Mouse (Mus musculus) brain, embryonic 18.5 days (tissue): ENCODE results near the gene Sorbs2.

Experiments used
- DNase-seq: peaks from one replicate; pipeline ENCODE4 v3.0.0-alpha.2; 2012; ENCODE audit warnings: low read depth, low spot score

Sorbs2 gene

DNA sequence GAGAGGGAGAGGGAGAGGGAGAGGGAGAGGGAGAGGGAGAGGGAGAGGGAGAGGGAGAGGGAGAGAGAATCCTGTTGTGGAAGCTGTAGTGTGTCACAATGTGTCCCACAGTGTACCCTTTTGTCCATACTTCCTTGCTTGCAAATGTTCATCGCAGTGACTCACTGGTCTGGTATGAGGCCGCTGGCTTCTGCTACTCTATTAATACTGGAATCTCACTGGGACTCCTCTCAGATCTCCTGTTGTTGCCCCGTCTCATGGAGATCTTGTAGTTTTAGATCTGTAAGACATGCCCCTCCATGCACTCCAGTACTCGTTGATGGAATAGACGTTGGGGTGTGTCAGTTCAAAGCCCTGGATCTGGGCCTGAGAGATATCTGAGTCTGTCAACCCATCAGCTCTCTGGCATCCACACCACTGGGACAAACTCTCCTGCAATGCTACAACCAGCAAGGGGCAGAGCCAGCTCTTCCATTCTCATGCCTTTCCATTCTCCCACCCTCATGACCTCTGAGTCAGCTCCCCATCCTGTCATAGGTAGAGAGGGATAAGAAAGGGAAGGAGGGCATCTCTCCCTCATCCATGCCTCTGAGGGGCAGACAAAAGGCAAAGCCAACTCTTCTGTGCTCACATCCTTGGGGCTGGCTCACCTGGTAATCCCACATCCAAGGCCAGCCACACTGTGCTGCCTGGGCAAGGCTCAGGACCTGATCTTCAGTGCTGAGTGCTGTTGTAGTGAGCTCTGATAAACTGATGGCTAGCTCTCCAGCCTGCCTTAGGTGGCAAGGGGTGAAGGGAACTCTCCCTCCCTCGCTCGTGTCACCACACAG is 72.3 kb downstream of the Sorbs2 start:
- no peak for DNase-seq

DNA sequence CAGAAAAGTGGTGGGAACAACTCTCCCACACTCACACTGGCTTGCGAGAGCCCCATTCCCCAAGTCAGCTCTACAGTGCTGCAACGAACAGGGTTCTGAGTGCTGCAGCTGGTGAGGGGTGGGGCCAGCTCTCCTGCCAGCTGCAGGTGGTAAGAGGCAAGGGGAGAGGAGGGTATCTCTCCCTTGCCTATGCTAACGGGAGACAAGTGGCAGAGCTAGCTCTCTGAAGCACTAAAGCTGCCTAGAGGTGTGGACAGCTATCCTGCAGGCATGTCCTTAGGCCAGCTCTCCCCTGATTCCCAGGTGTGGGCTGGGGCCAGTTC is 72.9 kb downstream of the Sorbs2 start:
- DNase-seq: no peak

DNA sequence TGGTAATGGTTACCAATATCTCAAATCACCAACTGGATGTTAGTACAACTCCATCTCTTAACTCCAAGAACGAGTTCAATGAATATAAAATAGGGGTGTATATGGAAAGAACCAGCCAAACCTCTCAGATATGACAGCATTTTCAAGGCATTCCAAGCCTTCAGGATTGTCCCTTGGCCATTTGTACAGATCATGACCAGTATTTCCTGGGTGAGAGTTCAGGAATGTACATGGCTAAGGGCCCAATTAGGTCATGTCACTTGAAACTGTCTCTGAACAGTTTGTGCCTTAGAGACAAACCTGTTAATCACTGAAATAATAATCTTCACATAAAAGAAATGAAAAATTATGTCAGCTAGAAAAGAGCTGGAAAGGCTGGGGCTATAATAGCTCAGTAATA is 76.3 kb downstream of the Sorbs2 start:
- no peak for DNase-seq

DNA sequence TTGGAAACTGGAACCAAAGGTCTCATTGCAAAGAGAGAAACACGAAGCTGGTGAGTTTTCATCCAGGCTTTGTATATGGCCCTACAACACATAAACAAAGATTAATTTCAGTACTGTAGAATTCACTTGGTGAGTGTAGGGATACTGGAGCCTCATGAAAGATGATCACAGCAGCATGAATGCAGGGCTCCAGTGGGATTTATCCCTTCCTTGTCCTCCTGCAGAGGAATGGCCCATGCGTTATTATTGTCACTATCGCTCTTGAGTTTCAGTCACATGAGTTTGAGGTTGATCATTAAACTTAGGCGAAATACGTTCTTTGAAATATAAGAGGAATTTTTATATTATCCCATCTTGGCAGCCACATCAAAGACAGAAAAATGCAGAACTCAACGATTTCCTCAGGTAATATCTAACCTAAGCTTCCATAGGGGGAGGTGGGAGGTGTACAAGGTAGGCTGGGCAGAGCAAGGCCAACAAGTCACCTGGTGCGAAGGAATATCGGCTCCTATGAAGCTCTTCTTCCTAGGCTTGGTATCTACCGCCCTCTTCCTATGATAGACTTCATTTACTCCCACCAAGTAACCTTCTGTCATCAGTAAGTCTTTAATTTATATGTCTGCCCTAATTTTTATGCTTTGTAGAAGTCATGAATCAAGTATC is 76.9 kb downstream of the Sorbs2 start:
- DNase-seq: no peak

DNA sequence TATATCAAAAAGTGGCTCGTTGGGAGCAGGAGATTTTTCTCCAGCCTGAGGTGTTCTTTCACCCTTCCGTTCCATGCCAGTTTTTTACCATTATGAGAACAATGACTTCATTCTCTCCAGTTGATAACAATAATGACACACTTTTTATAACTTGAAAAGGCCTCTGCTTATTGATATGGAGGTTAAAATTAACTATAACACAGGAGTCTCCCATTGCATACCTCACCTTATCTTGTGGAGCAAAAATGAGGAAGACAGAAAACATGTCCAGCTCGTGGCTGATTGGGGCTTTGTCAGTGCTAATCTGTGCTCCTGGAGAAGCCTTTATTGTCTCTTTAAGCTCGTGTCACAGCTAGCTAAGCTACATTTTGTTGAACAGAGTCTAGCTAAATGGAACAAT is 77.6 kb downstream of the Sorbs2 start:
- no peak for DNase-seq

DNA sequence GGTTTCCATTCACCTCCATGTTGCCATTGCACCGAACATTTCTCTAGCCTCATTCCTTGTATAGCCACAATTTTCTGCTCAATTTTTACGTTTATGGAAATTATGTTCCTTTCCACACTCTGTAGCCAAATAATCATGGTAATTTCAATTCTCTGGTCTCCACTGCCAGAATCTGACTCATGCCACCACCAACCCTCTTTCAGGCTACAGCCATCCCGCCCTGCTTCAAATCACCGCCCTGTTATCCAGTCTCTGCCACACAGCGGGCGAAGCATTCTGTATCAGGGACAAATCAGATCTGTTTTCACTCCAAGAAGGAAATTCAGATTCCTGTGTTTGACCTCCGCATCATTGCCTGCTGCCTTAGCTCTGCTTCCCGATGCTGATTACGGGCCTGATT is 79.4 kb downstream of the Sorbs2 start:
- no peak for DNase-seq

DNA sequence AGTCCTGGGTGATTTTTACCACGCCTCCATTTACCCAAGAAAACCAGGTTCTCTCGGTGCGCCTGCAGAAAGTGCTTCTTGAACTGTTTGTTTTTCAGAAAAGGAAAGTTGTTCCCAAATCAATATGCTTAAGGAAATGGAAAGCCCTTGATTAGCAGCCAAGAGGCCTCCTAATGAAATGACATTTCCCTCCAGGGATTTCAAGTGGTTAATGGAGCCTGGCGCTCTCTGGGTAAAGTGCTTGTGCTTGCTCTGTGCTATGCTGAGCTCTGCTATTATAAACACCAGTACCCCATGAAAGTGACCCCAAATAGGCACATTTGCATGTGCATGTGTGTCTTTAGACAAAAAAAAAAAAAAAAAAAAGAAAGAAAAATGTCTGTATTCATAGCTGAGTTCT is 84.3 kb downstream of the Sorbs2 start:
- no peak for DNase-seq

DNA sequence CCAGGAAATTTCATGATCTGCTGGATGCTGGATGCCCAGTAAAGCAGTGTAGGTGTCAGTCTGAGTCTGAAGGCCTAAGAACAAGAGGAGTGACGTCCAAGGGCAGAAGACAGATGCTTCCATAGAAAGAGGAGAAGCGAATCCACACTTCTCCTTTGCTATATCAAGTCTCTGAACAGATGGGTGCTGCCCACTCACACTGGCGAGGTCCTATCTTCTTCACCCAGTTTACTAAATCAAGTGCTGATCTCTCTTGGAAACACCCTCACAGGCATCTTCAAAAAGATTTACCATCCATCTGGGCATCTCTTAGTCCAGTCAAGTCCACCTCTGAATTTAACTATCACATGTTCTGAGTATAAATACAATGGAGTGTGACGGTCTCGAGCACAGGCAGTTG is 86.1 kb downstream of the Sorbs2 start:
- no peak for DNase-seq

DNA sequence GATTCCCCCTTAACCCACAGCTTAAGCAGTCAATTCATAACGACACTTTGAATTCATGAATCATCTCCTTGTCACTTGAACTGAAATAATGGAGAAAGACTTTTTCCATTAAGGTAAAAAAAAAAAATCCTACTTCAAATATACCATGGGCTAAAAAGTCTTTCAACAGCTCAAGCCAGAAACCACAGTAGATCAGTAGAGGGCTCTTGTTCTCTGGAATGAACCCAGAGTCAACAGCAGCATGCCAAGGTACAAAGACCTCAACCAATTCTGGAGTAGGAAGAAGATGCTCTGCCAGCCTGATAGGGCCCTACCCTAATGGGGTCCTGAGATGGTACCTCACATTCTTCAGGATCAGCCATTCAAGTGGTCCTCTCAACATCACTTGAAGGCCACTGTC is 88.4 kb downstream of the Sorbs2 start:
- DNase-seq: no peak

DNA sequence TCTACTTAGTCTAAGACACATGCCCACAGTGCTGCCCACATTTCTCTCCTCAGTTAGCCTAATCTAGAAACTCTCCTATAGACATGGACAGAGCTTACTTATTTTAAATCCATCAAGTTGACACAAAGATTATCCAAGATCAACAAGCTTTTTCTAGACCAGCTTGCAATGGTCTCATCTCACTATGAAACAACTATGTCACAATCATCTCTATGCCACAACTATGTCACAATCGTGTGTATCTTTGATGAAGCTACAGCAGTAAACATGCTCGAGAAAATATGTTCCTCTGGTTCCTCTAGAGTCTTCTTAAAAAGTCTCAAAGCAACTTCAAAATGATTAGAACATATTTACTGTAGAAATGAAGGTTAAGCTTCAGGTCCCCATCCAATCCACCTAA is 89.0 kb downstream of the Sorbs2 start:
- no peak for DNase-seq

DNA sequence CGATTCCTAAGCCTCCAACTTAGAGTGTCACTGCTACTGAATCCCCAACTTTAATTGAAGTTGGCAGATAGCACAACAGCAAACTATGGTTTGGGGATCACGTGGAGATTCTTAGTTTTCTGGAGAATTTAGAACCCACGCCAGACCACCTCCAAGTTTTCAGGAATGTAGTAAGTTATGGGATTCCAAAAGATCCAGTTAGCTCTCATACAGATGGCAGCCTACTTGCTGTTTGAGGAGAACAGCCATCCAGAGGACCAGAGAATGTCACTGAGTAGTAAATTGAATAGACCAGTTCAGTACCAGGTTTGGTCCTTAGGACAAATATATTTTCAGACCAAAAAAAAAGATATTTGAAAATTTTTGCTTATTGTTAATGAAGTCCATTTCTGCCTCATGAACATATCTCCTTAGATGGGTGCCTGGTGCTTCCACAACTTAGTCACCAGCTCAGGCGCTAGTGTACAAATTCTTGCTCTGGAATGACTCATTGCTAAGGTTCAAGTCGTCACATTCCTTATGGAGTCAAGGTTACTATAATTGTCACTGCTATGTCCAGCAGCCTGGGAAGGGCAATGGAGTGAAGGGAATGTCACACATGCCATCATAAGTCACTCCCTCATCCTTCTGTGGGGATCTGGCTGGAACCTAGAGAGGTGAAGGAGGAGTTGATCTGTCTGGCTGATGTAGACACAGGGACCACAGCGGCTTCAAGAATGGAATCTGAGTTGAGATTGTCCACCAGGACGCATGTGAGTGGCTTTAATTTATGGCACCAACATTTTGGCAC is 90.2 kb downstream of the Sorbs2 start:
- DNase-seq: no peak

DNA sequence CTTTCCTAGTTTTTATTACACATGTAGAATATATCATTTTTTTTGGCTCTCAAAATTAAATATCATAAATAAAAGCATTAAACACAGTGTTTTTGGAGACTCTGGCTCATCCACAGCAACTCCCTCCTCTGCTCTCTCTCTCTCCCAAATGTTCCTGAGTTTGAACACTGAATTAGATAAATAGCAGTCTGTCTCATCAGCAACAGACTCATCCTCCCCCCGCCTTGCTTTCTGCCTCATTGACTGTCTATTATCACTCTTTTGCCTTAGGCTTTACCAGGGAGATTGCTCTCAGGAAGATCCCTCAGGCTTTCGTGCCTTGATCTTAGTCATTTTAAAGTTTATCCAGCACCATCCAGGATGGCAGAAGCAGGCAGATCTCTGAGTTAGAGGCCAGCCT is 91.3 kb downstream of the Sorbs2 start:
- no peak for DNase-seq

DNA sequence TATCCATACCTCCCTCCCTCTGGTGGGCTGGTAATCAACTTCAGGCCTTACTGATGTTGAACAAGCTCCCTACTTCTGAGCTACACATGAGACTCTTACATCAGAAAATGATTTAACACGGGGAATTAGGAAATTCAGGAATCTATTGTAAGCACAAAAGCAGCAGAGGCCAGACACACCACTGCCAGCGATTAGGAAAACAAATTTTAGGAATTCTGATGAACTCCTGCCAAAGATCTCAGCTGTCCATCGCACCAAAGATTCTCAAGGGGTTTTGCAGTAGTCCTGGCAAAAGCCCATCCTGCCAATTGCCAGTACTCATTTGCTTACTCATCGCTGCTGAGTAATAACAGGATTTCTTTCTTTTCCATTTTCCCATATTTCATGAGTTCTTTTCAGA is 94.4 kb downstream of the Sorbs2 start:
- DNase-seq: no peak

DNA sequence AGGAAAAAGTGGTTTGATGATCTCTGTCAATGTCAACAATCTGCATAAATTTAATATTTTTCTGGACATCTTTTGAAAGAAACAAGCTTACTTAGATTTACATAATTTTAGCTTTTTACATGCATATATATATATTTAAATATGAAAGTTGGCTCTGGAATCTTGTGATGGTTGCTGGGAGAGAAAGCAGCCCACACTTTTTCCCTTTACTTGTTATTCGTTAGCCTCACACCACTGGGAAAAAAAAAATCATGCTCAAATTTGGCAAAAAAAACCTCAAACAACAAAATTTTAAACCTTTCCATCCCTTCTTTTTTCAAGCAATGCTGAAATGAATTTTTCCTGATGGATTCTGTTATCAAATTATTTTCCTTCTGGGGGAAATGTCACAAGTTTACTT is 97.8 kb downstream of the Sorbs2 start:
- no peak for DNase-seq

DNA sequence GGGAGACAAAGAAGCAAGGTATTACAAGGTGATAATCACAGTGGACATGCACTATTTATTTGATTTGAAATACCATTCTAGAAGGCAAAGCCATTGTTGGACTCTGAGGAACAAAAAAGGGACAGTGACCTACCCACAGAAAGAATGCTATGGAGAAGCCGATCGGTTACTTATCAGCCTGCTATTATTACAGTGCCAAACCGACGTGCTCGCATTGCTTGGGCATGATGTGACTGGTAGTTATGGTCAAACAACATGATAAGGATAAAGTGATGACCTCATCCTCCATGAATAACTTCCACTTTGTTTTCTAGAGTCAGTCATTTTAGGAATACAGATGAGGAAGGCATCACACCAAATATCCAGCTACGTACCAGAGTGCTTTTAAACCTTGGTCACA is 99.4 kb downstream of the Sorbs2 start:
- DNase-seq: no peak

DNA sequence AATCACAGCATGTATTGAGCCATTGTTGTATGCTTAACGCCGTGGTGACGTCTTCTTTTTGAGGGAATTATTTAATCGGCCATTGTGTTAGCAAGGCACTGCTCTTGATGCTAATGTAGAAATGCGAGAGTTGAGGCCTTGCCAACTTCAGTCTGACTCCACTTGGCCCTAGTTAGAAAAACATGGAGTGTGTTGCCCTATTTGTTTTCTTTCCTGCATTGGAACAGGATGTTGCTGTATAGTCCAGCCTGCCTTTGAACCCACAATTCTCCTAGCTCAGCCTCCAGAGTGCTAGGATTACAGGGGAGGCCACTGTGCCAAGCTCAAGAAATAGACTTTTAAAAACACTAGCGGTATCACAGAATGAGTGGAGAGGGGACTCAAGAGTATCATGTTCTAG is 100.8 kb downstream of the Sorbs2 start:
- no peak for DNase-seq

DNA sequence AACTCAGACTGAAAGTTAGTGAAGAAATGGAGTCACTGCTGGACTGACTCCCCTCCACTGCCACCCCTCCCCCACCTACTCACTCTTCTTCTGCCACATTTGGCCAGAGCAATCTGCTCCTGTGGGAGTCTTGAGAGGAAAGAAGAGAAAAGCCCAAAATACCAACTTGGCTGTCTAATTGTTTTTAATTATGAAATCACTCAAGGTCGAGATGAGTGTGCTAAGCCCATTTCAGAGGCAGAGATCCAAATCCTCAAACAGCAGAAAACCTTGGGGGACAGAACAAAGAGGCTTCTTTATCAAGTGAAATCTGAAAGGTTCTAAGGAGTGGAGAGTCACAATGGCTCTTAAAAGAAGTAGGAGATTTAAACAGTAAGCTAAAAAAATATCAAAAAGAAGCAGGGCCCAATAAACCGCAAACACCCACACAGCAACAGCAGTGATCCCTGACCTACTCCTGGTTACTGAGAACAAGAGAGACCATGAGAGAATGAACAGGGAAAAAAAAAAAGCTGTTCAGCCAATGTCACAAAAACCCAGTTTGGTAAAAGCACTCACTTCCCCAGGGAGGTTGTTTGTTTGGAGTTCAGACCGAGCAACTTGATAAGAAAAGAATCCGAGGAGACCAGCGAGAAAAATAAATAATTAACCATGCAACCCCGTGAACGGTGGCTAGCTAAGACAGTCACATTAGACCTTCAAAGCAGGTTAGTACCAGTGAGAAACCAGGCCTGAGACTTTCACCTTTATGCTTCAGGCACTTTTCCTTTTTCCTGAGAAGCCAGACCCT is 103.0 kb downstream of the Sorbs2 start:
- DNase-seq: no peak

DNA sequence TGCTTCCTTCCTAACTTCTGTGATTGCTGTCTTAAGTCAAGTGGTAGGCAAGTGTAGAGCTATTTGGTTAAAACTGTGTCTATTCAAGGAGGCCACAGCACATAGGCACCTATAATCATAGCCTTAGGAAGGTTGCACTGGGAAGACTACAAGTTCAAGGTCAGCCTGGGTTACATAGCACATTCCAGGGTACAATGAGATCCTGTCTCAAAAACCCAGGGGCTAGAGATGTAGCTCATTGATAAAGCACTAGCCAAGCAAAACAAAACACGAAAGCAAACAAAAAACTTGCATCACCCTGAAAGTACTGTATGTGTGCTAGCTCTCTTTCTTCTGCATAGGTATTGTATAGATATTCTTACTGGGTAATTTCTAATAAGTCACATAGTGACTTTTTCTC is 103.7 kb downstream of the Sorbs2 start:
- DNase-seq: no peak

DNA sequence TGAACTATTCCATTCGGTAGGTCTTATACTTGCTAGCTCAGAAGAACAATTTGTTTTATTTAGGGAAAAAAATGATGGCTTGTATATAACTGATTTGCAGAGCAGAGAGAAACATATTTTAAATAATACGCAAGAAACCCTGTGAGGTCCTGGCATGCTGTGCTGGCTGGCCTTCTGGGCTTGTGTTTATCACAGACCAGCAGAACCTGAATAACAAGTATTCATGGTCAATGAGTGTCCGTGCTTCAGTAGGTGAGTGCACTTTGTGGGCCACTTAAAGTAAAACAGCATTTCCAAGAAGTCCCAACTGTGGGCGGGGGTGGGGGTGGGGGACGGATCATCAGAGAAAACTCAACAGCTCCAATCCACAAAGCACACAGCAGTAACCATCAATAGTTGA is 107.0 kb downstream of the Sorbs2 start:
- DNase-seq: no peak

DNA sequence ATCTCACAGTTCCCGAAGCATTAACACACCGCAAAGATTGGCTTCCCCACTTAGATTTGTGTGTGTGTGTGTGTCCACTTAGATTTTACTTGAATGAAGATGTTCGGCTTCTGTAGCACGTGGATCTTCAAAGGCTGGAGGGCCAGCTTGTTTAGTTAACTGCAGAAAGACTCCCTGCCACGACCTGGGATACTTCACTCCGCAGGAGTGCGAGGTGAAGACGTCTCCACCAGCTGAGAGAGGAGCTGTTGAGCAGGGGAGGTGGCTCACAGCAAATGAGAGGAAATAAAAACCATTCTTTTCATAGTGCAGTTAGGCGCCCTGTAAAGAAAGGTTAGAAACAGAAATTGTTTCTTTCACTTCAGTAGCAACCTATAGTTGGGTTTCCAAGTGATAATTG is 107.5 kb downstream of the Sorbs2 start:
- no peak for DNase-seq

DNA sequence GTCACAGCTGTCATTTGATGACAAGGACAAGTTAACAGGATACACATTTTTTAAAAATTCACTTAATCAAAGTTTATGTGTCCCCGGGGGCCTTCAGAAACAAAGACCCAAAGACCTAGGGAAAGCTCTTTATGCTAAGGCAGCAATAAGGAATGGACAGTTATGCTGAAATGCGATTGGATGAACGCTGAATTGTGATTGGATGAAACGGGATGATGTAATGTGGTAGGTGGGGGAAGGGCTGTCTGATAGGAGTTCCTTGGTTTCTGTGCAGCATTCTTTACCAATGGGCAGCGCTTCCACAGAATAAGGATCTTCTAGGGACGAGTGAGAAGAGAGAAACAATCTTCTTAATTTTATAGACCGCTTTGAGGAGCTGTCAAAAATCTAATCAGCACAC is 108.0 kb downstream of the Sorbs2 start:
- no peak for DNase-seq

DNA sequence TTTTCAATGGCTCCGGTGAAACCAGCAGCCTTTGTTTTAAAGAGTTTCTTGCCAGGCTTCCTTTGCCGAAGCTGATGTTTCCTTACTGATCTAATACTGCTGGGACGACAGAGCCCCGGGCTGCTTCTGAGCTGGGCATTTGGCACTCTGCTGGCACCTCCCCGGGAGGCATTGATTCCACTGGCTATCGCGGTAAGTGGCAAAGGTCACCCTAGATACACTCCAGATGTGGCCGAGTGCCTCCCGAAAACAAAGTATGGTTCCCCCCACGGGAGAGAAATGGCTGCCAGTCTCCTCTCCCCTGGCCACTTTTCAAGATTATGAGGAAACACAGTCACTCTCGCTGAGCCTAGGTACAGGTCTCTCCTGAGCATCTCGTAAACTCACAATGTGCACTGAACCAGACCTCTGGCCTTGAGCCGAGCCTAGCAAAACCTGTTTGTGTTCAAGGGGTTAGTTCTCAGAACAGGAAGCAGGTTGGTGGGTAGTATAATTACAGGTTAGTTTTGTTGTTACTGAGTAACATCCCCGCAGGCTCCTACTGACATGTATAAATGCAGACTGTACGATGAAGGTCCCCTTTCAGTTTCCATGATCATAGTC is 114.1 kb downstream of the Sorbs2 start:
- DNase-seq: no peak
